Mouse (Mus musculus) liver, embryonic 13.5 days (tissue): Measurements from ENCODE around the gene Pola1. TPM values are rescaled to one million over a fixed set of nuclear protein-coding genes. Genes with fewer than 3 reads are reported as not detected.

ENCODE experiments used
- ATAC-seq: fragments of 200-750 bp; cut with Nextera tagmentation; 2 replicates; pipeline ENCODE4 v1.8.0; 2017; ENCODE audit warnings: low read depth, mild to moderate bottlenecking, moderate number of reproducible peaks, moderate library complexity
- DNase-seq: peaks from one replicate; pipeline ENCODE4 v3.0.0; 2022
- H3K27ac ChIP-seq: fragments of 300-500 bp; sonication (generic); 2 replicates; pipeline ENCODE4 v1.5.1; 2015; ENCODE audit warnings: moderate library complexity, mild to moderate bottlenecking, inconsistent platforms
- H3K27me3 ChIP-seq: fragments of 300-500 bp; sonication (generic); 2 replicates; pipeline ENCODE4 v1.6.1; 2015; ENCODE audit warnings: mild to moderate bottlenecking, inconsistent platforms
- H3K36me3 ChIP-seq: fragments of 300-500 bp; sonication (generic); 2 replicates; pipeline ENCODE4 v1.6.1; 2015; ENCODE audit warnings: mild to moderate bottlenecking, inconsistent platforms
- H3K4me1 ChIP-seq: fragments of 300-500 bp; sonication (generic); replicated peaks from 2 replicates; pipeline ENCODE4 v1.6.1; 2015; ENCODE audit warnings: inconsistent platforms
- H3K4me2 ChIP-seq: fragments of 300-500 bp; sonication (generic); 2 replicates; pipeline ENCODE4 v1.6.1; 2015; ENCODE audit warnings: inconsistent platforms, mild to moderate bottlenecking, moderate library complexity
- H3K4me3 ChIP-seq: fragments of 300-500 bp; sonication (generic); replicated peaks from 2 replicates; pipeline ENCODE4 v1.5.1; 2015; ENCODE audit warnings: mild to moderate bottlenecking, inconsistent platforms
- H3K9ac ChIP-seq: fragments of 300-500 bp; sonication (generic); 2 replicates; pipeline ENCODE4 v1.6.1; 2015; ENCODE audit warnings: mild to moderate bottlenecking, inconsistent platforms
- H3K9me3 ChIP-seq: fragments of 300-500 bp; sonication (generic); replicated peaks from 2 replicates; pipeline ENCODE4 v1.6.1; 2016; ENCODE audit warnings: inconsistent platforms
- WGBS: fragments of 180-500 bp; shearing (Covaris S2); methylation state at CpG from one replicate; pipeline ENCODE4 v1.1.7; 2015; ENCODE audit not compliant: insufficient replicate concordance; 5-methylcytosine and 5-hydroxymethylcytosine counted together
- polyA plus RNA-seq: library from polyadenylated mRNA; unstranded; fragments of >200 nt; fragmentation: Nextera tagmentation; extraction: Ambion mirVana; gene quantifications from 2 replicates; pipeline ENCODE4 v1.2.1, GENCODE M21; 2015

Pola1 gene
- 16.4 and 22.3 TPM in 2 replicates for polyA plus RNA-seq

DNA sequence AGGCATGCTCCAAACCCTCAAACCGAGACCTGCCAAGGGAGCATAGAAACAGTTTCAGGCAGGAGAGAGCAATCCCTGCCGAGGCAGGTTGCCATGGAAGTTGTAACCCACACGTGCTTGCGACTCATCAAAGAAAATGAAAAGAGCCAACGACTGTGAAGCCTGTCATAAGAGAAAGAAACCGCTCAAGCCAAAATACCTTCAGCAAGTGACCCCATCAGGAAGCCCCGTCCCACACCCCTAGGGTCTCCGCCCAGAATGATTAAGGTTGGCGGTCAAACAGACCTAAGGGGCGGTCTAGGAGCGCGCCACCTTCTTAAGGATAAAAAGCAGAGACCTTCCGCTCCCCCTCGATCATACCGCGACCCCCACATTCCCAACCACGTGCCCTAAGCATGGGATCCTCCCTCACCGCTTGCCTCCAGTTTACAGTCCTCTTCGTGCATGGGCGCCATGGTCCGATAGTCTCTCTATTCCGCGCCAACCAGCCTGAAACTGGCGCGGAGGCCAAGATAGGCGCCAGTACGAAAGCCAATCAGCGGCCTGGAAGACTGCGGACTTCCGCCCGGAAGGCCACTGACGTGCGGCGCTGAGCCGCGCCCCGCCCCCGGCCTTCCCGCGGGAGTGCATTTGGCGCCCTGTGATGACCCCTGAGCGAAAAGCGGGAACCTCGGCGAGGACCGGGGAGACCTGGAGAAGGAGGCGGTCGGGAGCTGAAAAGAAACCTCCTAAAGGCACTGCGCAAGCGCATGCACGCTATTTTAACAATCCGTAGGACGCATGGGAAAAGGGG, at the start of gene Pola1:
Gene Pola1, minus strand, starts transcription at position 499 of the 793 bp plus-strand sequence.
- 13% methylated on average over 53 of the region's 53 CpGs for WGBS
- Histone ChIP-seq H3K4me2 (peak within 1 kb of the TSS; percentile 68), H3K4me3 (peak within 1 kb of the TSS; percentile 70), H3K36me3 (no peaks in the 10 kb centered on the region), H3K27me3 (no peaks in the 10 kb centered on the region), H3K4me1 (peaks cover 17% of the 10 kb centered on the region), H3K9ac (peak within 1 kb of the TSS; percentile 76), H3K27ac (peak within 1 kb of the TSS; percentile 70), H3K9me3 (no peaks in the 10 kb centered on the region)
- peak; percentile 97 for ATAC-seq
- peak; percentile 77 for DNase-seq

DNA sequence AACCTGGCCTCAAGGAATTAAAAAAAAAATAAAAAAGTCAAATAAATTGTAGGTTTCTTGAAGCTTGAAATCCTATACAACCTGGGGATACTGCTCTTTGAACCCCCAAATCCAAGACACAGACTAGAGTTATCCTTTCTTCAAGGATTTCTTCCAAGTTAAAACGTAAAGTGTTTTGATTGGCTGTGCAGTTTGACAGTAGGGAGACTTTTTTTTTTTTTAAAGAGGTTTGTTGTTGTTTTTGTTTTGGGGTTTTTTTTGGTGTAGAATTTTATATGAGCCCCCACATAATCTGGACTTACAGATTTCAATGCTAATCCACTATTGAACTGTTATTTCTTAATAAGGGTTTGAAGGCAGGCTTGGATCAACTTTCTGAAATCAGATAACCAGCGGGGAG, 44.3 kb upstream of the Pola1 start:
- Histone ChIP-seq H3K4me3 (peak overlapping the region; percentile 63), H3K4me2 (peak overlapping the region; percentile 66), H3K27me3 (no peaks in the 10 kb centered on the region), H3K4me1 (peaks cover 22% of the 10 kb centered on the region), H3K9me3 (no peaks in the 10 kb centered on the region), H3K36me3 (no peaks in the 10 kb centered on the region), H3K27ac (peak overlapping the region; percentile 92), H3K9ac (peak overlapping the region; percentile 74)
- no peak for ATAC-seq
- DNase-seq: no peak
- WGBS: 47% methylated on average over 2 of the region's 2 CpGs

DNA sequence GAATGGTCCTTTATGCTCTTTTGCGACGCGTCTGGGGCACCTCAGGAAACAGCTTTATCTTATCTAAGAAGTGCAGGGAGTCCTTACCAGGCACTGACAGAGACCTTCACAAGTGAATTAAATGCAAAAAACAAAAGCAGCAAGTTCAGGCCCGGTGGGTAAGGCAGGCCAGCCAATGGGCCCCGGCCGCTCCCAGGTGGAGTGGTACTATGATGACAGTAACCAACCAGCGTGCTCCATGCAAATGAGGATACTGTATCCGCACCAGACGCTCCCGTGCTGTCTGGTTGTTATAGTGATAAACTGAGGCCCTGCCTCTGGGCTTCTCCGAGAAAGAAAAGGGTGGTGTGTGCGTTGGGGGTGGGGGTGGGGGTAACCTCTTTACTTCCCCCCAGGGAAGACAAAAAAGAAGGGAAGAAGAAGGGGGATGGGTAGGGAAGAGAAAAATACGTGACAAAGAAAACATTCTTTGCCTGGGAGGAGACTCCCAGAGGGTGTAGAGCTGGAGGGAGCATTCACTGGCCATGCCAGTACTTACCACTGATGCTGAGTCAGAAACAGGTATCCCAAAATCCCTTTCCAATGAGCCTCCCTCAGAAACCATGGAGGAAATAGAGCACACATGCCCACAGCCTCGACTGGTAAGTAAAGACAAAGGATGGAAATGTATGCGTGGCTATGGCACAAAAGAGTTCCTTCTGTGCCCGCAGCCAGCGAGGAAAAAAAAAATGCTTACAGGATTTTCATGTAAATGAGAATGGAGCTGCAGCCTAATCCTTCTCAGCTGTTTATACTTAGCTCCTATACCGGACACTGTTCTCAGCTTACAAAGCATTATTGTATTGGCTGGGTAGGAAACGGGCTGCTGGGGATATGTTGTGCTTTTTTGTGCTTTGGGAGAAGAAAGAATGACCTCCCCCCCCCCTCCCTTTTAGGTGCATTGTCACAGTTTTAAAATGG, 43.2 kb upstream of the Pola1 start:
- Histone ChIP-seq H3K36me3 (no peaks in the 10 kb centered on the region), H3K4me3 (peak overlapping the region; percentile 63), H3K9ac (peak overlapping the region; percentile 74), H3K27ac (peak overlapping the region; percentile 98), H3K4me1 (peaks cover 22% of the 10 kb centered on the region), H3K27me3 (no peaks in the 10 kb centered on the region), H3K9me3 (no peaks in the 10 kb centered on the region), H3K4me2 (peak overlapping the region; percentile 66)
- DNase-seq (peak; percentile 87), ATAC-seq (peak; percentile 100)
- WGBS: 18% methylated on average over 19 of the region's 19 CpGs

DNA sequence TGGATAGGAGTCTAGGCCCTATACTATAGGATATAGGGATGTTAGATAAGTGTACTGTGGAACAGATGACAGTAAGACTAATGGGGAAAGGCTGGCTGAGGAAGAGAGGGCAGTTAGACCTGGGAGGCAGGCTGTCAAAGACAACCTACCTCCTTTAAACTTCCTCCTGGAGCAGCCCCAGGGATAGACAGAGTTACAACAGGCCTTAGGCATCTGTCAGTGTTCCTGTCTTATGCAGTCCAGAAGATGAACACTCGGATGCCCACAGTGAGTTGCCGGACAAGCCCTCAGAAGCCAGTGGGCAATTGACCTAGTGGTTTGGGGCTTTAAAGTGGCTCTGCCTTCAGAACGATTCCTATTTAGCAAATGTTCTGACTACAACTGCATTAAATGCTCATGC, 42.5 kb upstream of the Pola1 start:
- H3K9me3 ChIP-seq: no peaks in the 10 kb centered on the region
- H3K4me1 ChIP-seq: peaks cover 22% of the 10 kb centered on the region
- no peak for DNase-seq
- ATAC-seq: peak; percentile 24
- no peaks in the 10 kb centered on the region for H3K27me3 ChIP-seq
- H3K4me2 ChIP-seq: peak overlapping the region; percentile 66
- H3K36me3 ChIP-seq: no peaks in the 10 kb centered on the region
- H3K4me3 ChIP-seq: peak overlapping the region; percentile 63
- peak overlapping the region; percentile 98 for H3K27ac ChIP-seq
- 18% methylated on average over 3 of the region's 3 CpGs for WGBS
- peak overlapping the region; percentile 68 for H3K9ac ChIP-seq

DNA sequence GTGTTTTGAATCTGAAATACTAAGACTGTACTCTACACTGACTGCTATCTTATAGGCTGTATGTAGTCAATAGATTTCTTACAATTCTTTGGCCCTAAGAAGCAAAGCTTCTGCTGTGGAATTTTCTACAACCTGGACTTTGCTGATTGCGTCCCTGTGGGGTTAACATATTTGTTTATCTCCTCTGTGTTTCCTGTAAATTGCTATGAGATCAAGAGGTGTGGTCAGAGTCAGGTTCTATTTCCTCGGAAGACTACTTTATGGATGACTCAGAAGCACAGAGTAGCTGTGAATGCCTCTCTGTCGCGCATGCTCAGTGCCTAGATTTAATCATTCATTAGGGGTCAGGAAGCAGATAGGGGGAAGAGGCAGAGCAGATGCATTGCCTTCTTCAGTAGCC, 32.8 kb upstream of the Pola1 start:
- DNase-seq (no peak), ATAC-seq (peak; percentile 65; the same call in 1 of the 2 replicates)
- Histone ChIP-seq H3K27me3 (no peaks in the 10 kb centered on the region), H3K4me1 (peaks cover 17% of the 10 kb centered on the region), H3K27ac (peak overlapping the region; percentile 34; the same call in 1 of the 2 replicates), H3K9me3 (no peaks in the 10 kb centered on the region), H3K36me3 (no peaks in the 10 kb centered on the region), H3K4me3 (no peak overlapping the region), H3K9ac (no peak overlapping the region), H3K4me2 (no peak overlapping the region)
- WGBS: 35% methylated on average over 4 of the region's 4 CpGs

DNA sequence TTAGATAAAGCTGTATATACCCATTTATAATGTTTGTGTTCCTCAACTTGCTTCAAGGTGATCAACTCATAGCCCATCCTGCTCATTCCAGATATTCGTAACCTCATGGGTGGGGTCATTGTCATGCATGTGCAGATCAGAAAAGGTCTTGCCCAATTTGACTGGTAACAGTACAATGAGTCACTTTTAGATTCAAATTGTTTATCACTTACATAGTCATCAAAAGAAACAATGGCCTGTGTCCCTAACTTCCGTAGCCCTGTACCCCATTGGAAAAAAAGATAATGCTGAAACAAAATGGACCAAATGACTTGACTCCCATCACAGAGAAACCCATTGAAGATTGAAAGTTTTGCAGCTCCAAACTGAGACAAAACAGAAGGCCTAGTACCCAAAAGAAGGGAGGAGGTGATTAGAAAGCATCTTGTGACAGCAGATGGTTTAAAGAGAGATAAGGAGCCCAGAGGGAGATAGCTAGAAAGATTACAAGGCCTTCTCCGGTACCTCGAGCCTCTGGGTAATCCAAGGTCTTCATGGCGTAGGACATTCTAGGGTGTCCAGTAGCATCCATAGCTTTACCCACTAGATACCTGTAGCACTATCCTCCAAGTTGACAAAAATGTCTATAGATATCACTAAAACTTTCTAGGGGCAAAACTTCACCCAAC, 32.1 kb upstream of the Pola1 start:
- 55% methylated on average over 5 of the region's 5 CpGs for WGBS

DNA sequence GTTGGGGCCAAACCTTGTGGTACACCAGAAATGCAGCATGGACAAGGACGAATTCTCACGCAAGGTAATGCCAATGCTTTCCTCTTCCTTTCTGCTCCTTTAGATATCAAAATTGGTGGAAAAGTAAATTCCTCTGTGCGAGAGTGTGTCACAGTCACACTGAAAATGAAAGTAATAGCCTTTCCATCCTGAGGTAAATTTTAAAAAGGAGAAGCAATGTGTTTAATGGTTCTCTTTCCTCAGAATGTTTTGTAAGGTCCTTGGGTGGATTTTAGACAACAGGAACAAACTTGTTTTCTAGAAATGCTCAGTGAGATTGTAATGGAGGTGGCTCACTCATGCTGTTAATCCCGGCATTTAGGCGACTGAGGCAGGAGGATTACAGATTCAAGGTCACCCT, 23.2 kb upstream of the Pola1 start:
- no peaks in the 10 kb centered on the region for H3K27me3 ChIP-seq
- H3K27ac ChIP-seq: no peak overlapping the region
- no peaks in the 10 kb centered on the region for H3K4me1 ChIP-seq
- DNase-seq: no peak
- ATAC-seq: no peak
- no peak overlapping the region for H3K9ac ChIP-seq
- no peak overlapping the region for H3K4me2 ChIP-seq
- 65% methylated on average over 5 of the region's 5 CpGs for WGBS
- H3K4me3 ChIP-seq: no peak overlapping the region
- no peaks in the 10 kb centered on the region for H3K9me3 ChIP-seq
- H3K36me3 ChIP-seq: no peaks in the 10 kb centered on the region

More for the DNA sequence above, 32.1 kb upstream of the Pola1 start:
- H3K9ac ChIP-seq: no peak overlapping the region
- H3K27ac ChIP-seq: peak overlapping the region; percentile 34; the same call in 1 of the 2 replicates
- no peaks in the 10 kb centered on the region for H3K9me3 ChIP-seq
- no peaks in the 10 kb centered on the region for H3K27me3 ChIP-seq
- no peaks in the 10 kb centered on the region for H3K36me3 ChIP-seq
- peaks cover 17% of the 10 kb centered on the region for H3K4me1 ChIP-seq
- H3K4me3 ChIP-seq: no peak overlapping the region
- ATAC-seq: peak; percentile 58
- H3K4me2 ChIP-seq: no peak overlapping the region
- DNase-seq: no peak

DNA sequence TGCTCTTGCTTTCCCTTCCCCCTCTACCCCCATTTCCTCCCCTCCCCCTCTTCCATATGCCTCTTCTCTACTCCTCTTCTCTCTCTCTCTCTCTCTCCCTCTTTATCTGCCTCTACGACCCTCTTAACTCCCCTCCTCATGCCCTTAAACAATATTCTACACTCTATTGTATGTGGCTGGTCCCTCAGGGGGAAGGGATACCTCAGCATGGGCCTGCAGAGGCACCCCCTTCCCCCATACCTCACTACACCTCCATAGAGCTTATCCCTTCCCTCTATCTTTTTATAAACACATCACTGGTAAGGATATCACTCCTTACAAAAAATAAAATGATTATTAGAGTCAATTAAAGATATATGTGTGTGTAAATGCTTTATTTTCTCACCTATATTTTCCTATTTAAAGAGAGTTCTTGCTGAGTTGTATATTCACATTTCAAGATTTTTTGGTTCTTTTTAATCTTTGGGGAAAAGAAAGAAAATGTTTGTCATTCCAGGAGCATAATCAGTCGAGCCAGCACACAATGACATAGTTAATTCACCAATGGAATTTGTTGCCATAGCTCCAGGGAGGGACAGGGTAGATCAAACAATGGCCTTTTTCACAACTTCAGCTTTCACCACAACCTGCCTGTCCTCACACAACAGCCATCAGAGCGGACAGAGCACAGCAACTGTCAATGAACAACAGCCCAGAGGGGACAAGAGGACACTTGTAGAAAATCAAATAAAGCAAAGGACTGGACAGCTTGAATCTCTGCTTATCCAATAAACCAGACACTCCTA, 22.5 kb upstream of the Pola1 start, which contains the start of gene Pcyt1b:
Gene Pcyt1b, plus strand, starts transcription at position 646 of the 785 bp plus-strand sequence.
- WGBS: 37% methylated on average over 3 of the region's 3 CpGs
- Histone ChIP-seq H3K4me2 (no peak within 1 kb of the TSS), H3K4me1 (no peaks in the 10 kb centered on the region), H3K9ac (no peak within 1 kb of the TSS), H3K27ac (no peak within 1 kb of the TSS), H3K36me3 (no peaks in the 10 kb centered on the region), H3K27me3 (no peaks in the 10 kb centered on the region), H3K9me3 (no peaks in the 10 kb centered on the region), H3K4me3 (no peak within 1 kb of the TSS)
- DNase-seq (no peak), ATAC-seq (no peak)

DNA sequence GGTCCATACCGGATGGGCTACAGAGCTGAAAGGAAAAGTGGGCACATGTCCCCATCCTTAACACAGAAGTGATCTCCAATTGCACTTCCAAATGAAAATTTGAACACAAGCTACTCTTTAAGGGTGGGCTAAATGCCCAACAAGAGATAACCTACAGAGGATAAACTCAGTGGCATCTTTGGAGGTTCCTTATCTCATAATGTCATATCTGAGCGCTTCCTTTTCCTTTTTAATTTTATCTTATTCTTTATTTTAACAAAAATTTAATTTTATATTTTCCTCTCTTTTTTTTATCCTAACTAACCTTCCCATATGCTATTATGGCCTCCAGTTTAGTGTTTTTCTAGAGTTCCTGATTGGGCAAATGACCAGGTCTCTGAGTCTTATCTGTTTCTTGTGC, 18.8 kb upstream of the Pola1 start:
- H3K27ac ChIP-seq: no peak overlapping the region
- no peaks in the 10 kb centered on the region for H3K4me1 ChIP-seq
- no peaks in the 10 kb centered on the region for H3K9me3 ChIP-seq
- ATAC-seq: no peak
- no peak overlapping the region for H3K4me3 ChIP-seq
- no peak overlapping the region for H3K4me2 ChIP-seq
- H3K9ac ChIP-seq: no peak overlapping the region
- DNase-seq: no peak
- no peaks in the 10 kb centered on the region for H3K27me3 ChIP-seq
- WGBS: 72% methylated on average over 2 of the region's 2 CpGs
- no peaks in the 10 kb centered on the region for H3K36me3 ChIP-seq

DNA sequence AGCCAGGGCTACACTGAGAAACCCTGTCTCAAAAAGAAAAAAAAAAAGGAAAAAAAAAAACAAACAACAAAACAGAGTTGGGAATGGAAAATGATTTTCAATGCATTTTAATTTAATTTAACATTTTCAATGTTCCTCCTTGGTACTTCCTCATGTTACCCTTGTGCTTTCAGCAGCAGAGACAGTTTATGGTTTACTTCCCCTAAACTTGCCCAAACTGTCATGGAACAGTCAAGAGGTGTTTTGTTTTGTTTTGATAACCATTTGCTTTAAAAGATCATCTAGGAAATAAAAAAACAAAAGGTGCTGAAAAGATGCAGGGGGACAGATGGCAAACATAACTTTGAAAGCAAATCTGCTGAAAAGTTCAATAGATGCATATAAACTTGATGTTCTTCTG, 12.1 kb upstream of the Pola1 start:
- no peak overlapping the region for H3K27ac ChIP-seq
- no peak overlapping the region for H3K4me2 ChIP-seq
- no peaks in the 10 kb centered on the region for H3K36me3 ChIP-seq
- no peak overlapping the region for H3K4me3 ChIP-seq
- DNase-seq (no peak), ATAC-seq (no peak)
- no peaks in the 10 kb centered on the region for H3K9me3 ChIP-seq
- H3K4me1 ChIP-seq: no peaks in the 10 kb centered on the region
- no peaks in the 10 kb centered on the region for H3K27me3 ChIP-seq
- no peak overlapping the region for H3K9ac ChIP-seq
